9 mouse cellular contexts compared by ENCODE assay signal in genomic region chr13:63273859-63274258, GRCm38 (mm10).
DNase-seq lines count a peak whose midpoint lies in the region; ATAC-seq lines count a peak whose summit lies in the region.
"Had no signal": no experiment of that assay in that cellular context is flagged by ENCODE, and none has a peak within 500 bp of the region (broad histone marks: within the 10 kb centered on the region; RNA-seq: fewer than 3 reads in every experiment).

No protein-coding gene starts in this region.

- DNase-seq in heart, postnatal 10 days = no peak
- DNase-seq in R1 (ENCODE audit: low read depth, low spot score) = peak; percentile 72
- DNase-seq in hindbrain, embryonic 10.5 days (ENCODE audit: low spot score) = no peak
- DNase-seq in cerebellum, adult 9-11 months = no peak
- no peak for DNase-seq in layer of hippocampus, adult 9-10 months (ENCODE audit: low spot score)
- no peak for DNase-seq in urinary bladder, adult 2 months (ENCODE audit: low spot score)
- DNase-seq: cerebellum, adult 2 months had no signal

- H3K27ac ChIP-seq in heart, embryonic 13.5 days (replicated peaks) = peak overlapping the region; percentile 43; the same call in 1 of the 2 replicates
- H3K27ac ChIP-seq in hindbrain, embryonic 10.5 days = peak overlapping the region; percentile 56; the same call in 1 of the 2 replicates
- H3K27ac ChIP-seq in liver, embryonic 16.5 days (ENCODE audit: low read length) = 0 out of 2 replicates have a peak overlapping the region, but pooled peaks have one; percentile 19

- ATAC-seq in heart, embryonic 13.5 days (ENCODE audit: extremely low read depth, insufficient number of reproducible peaks, low FRiP score, low TSS enrichment) = no peak
- no peak for ATAC-seq in liver, embryonic 16.5 days (ENCODE audit: low read depth)

- WGBS in heart, embryonic 13.5 days = 55% methylated on average over 2 of the region's 2 CpGs
- WGBS in hindbrain, embryonic 10.5 days = 32% methylated on average over 2 of the region's 2 CpGs
- 55% methylated on average over 2 of the region's 2 CpGs for WGBS in liver, embryonic 16.5 days (ENCODE audit: insufficient replicate concordance)

- peak overlapping the region; percentile 53 for H3K4me2 ChIP-seq in heart, embryonic 13.5 days
- H3K4me2 ChIP-seq in liver, embryonic 16.5 days (ENCODE audit: low read depth, low read length) = peak overlapping the region; percentile 49

- peak overlapping the region; percentile 17; the same call in 1 of the 2 replicates for H3K9ac ChIP-seq in heart, embryonic 13.5 days
- no peak overlapping the region; the same call in 1 of the 2 replicates for H3K9ac ChIP-seq in liver, embryonic 16.5 days (ENCODE audit: low read depth, low read length)

- peaks cover 87% of the 10 kb centered on the region for H3K4me1 ChIP-seq in heart, embryonic 13.5 days
- H3K4me1 ChIP-seq in hindbrain, embryonic 10.5 days (replicated peaks) = peaks cover 39% of the 10 kb centered on the region
- peaks cover 20% of the 10 kb centered on the region for H3K4me1 ChIP-seq in liver, embryonic 16.5 days (ENCODE audit: control insufficient read depth, low read depth, low read length)

- no peaks in the 10 kb centered on the region for H3K9me3 ChIP-seq in heart, embryonic 13.5 days
- no peaks in the 10 kb centered on the region for H3K9me3 ChIP-seq in hindbrain, embryonic 10.5 days
- no peaks in the 10 kb centered on the region for H3K9me3 ChIP-seq in liver, embryonic 16.5 days (replicated peaks; ENCODE audit: control insufficient read depth, low read length)

- H3K4me3 ChIP-seq in heart, embryonic 13.5 days = peak overlapping the region; percentile 32
- H3K4me3 ChIP-seq in hindbrain, embryonic 10.5 days = peak overlapping the region; percentile 57
- peak overlapping the region; percentile 37 for H3K4me3 ChIP-seq in liver, embryonic 16.5 days (ENCODE audit: low read depth, low read length)

- intact Hi-C loops in heart, postnatal 10 days (cut with DNase I) = loop anchor here (2.0 kb wide), 1 partner anchor 33 kb away; no protein-coding TSS in a partner anchor

- no peaks in the 10 kb centered on the region for H3K27me3 ChIP-seq in heart, embryonic 13.5 days (replicated peaks)
- peaks cover 85% of the 10 kb centered on the region for H3K27me3 ChIP-seq in hindbrain, embryonic 10.5 days (ENCODE audit: insufficient read depth, poor library complexity, severe bottlenecking)
- no peaks in the 10 kb centered on the region for H3K27me3 ChIP-seq in liver, embryonic 16.5 days (ENCODE audit: control insufficient read depth, insufficient read depth, low read depth, low read length)

- peaks cover 10% of the 10 kb centered on the region; the same call in 1 of the 2 replicates for H3K36me3 ChIP-seq in heart, embryonic 13.5 days
- no peaks in the 10 kb centered on the region for H3K36me3 ChIP-seq in hindbrain, embryonic 10.5 days
- no peaks in the 10 kb centered on the region for H3K36me3 ChIP-seq in liver, embryonic 16.5 days (ENCODE audit: control insufficient read depth, insufficient read depth)
